Mouse (Mus musculus): ENCODE measurements around the gene Olfr1406. TPM values are rescaled to one million over a fixed set of nuclear protein-coding genes. Genes with fewer than 3 reads are reported as not detected.
"Not testable (repeated sequence)": the region's sequence is repeated elsewhere in the genome, so short reads cannot be mapped to it uniquely, and the experiment has no call there.

The Olfr1406 gene
- polyA plus RNA-seq (2014; fragmentation: Nextera tagmentation; extraction: Ambion mirVana) = not detected in 2 replicates

GRCm38 (mm10) chr1:173190540-173190939 lies at the start of gene Olfr1406:
Gene Olfr1406, minus strand, starts transcription at chr1:173190640.
- H3K4me3 ChIP-seq (ENCODE audit: low read depth, low read length) = no peak within 1 kb of the TSS
- H3K27me3 ChIP-seq (ENCODE audit: control insufficient read depth, insufficient read depth, low read length) = no peaks in the 10 kb centered on the region
- H3K4me1 ChIP-seq (ENCODE audit: control insufficient read depth, insufficient read depth, low read length) = no peaks in the 10 kb centered on the region
- H3K4me2 ChIP-seq (replicated peaks; ENCODE audit: low read depth, low read length) = no peak within 1 kb of the TSS
- no peak for ATAC-seq (ENCODE audit: insufficient number of reproducible peaks, insufficient read depth, low FRiP score, low read depth)
- no peak within 1 kb of the TSS for H3K9ac ChIP-seq (replicated peaks; ENCODE audit: low read depth, low read length)
- 60% methylated on average over 3 of the region's 3 CpGs for WGBS
- no peaks in the 10 kb centered on the region for H3K9me3 ChIP-seq (ENCODE audit: control insufficient read depth, low read depth, low read length)
- H3K36me3 ChIP-seq (ENCODE audit: control insufficient read depth, insufficient read depth, low read length) = no peaks in the 10 kb centered on the region
- no peak within 1 kb of the TSS for H3K27ac ChIP-seq (ENCODE audit: low read length)

GRCm38 (mm10) chr1:173237004-173237403 lies 46.6 kb upstream of the Olfr1406 start:
- not testable (repeated sequence) for H3K4me1 ChIP-seq (ENCODE audit: control insufficient read depth, insufficient read depth, low read length); H3K27me3 ChIP-seq (ENCODE audit: control insufficient read depth, insufficient read depth, low read length); H3K4me2 ChIP-seq (replicated peaks; ENCODE audit: low read depth, low read length); H3K27ac ChIP-seq (ENCODE audit: low read length); H3K36me3 ChIP-seq (ENCODE audit: control insufficient read depth, insufficient read depth, low read length); H3K4me3 ChIP-seq (ENCODE audit: low read depth, low read length); H3K9me3 ChIP-seq (ENCODE audit: control insufficient read depth, low read depth, low read length); H3K9ac ChIP-seq (replicated peaks; ENCODE audit: low read depth, low read length); ATAC-seq (ENCODE audit: insufficient number of reproducible peaks, insufficient read depth, low FRiP score, low read depth)
- WGBS = 85% methylated on average over 1 of the region's 1 CpGs

GRCm38 (mm10) chr1:173227081-173227480 lies 36.6 kb upstream of the Olfr1406 start, which contains the start of gene Fcer1a:
Gene Fcer1a, minus strand, starts transcription at chr1:173227214.
- no peaks in the 10 kb centered on the region for H3K27me3 ChIP-seq (ENCODE audit: control insufficient read depth, insufficient read depth, low read length)
- H3K4me1 ChIP-seq (ENCODE audit: control insufficient read depth, insufficient read depth, low read length) = no peaks in the 10 kb centered on the region
- H3K27ac ChIP-seq (ENCODE audit: low read length) = no peak within 1 kb of the TSS
- no peaks in the 10 kb centered on the region for H3K9me3 ChIP-seq (ENCODE audit: control insufficient read depth, low read depth, low read length)
- no peak within 1 kb of the TSS for H3K4me3 ChIP-seq (ENCODE audit: low read depth, low read length)
- 93% methylated on average over 2 of the region's 2 CpGs for WGBS
- no peak for ATAC-seq (ENCODE audit: insufficient number of reproducible peaks, insufficient read depth, low FRiP score, low read depth)
- H3K9ac ChIP-seq (replicated peaks; ENCODE audit: low read depth, low read length) = no peak within 1 kb of the TSS
- no peak within 1 kb of the TSS for H3K4me2 ChIP-seq (replicated peaks; ENCODE audit: low read depth, low read length)
- H3K36me3 ChIP-seq (ENCODE audit: control insufficient read depth, insufficient read depth, low read length) = no peaks in the 10 kb centered on the region

- H3K9me3 ChIP-seq (ENCODE audit: control insufficient read depth, low read depth, low read length) = no peaks in the 10 kb centered on the region
- no peaks in the 10 kb centered on the region for H3K27me3 ChIP-seq (ENCODE audit: control insufficient read depth, insufficient read depth, low read length)
- H3K4me3 ChIP-seq (ENCODE audit: low read depth, low read length) = no peak overlapping the region
- no peaks in the 10 kb centered on the region for H3K36me3 ChIP-seq (ENCODE audit: control insufficient read depth, insufficient read depth, low read length)
- no peak for ATAC-seq (ENCODE audit: insufficient number of reproducible peaks, insufficient read depth, low FRiP score, low read depth)
- H3K27ac ChIP-seq (ENCODE audit: low read length) = no peak overlapping the region
- WGBS = 83% methylated on average over 3 of the region's 3 CpGs
- H3K4me1 ChIP-seq (ENCODE audit: control insufficient read depth, insufficient read depth, low read length) = no peaks in the 10 kb centered on the region
- H3K4me2 ChIP-seq (replicated peaks; ENCODE audit: low read depth, low read length) = no peak overlapping the region
- H3K9ac ChIP-seq (replicated peaks; ENCODE audit: low read depth, low read length) = no peak overlapping the region
Measured at GRCm38 (mm10) chr1:173216481-173216880, 26.0 kb upstream of the Olfr1406 start.

GRCm38 (mm10) chr1:173212092-173212491 lies 21.7 kb upstream of the Olfr1406 start, which contains the start of gene Olfr1404:
Gene Olfr1404, plus strand, starts transcription at chr1:173212392.
- no peaks in the 10 kb centered on the region for H3K36me3 ChIP-seq (ENCODE audit: control insufficient read depth, insufficient read depth, low read length)
- no peak within 1 kb of the TSS for H3K4me2 ChIP-seq (replicated peaks; ENCODE audit: low read depth, low read length)
- H3K27ac ChIP-seq (ENCODE audit: low read length) = no peak within 1 kb of the TSS
- no peak within 1 kb of the TSS for H3K4me3 ChIP-seq (ENCODE audit: low read depth, low read length)
- no peak for ATAC-seq (ENCODE audit: insufficient number of reproducible peaks, insufficient read depth, low FRiP score, low read depth)
- no peaks in the 10 kb centered on the region for H3K9me3 ChIP-seq (ENCODE audit: control insufficient read depth, low read depth, low read length)
- no peak within 1 kb of the TSS for H3K9ac ChIP-seq (replicated peaks; ENCODE audit: low read depth, low read length)
- no peaks in the 10 kb centered on the region for H3K4me1 ChIP-seq (ENCODE audit: control insufficient read depth, insufficient read depth, low read length)
- no peaks in the 10 kb centered on the region for H3K27me3 ChIP-seq (ENCODE audit: control insufficient read depth, insufficient read depth, low read length)
- 67% methylated on average over 5 of the region's 5 CpGs for WGBS

GRCm38 (mm10) chr1:173197508-173197907 lies 7.1 kb upstream of the Olfr1406 start, which contains the start of gene Olfr218:
Gene Olfr218, plus strand, starts transcription at chr1:173197808.
- Histone ChIP-seq H3K4me2 (replicated peaks; ENCODE audit: low read depth, low read length) (no peak within 1 kb of the TSS), H3K36me3 (ENCODE audit: control insufficient read depth, insufficient read depth, low read length) (no peaks in the 10 kb centered on the region), H3K4me1 (ENCODE audit: control insufficient read depth, insufficient read depth, low read length) (no peaks in the 10 kb centered on the region), H3K9ac (replicated peaks; ENCODE audit: low read depth, low read length) (no peak within 1 kb of the TSS), H3K9me3 (ENCODE audit: control insufficient read depth, low read depth, low read length) (no peaks in the 10 kb centered on the region), H3K4me3 (ENCODE audit: low read depth, low read length) (no peak within 1 kb of the TSS), H3K27me3 (ENCODE audit: control insufficient read depth, insufficient read depth, low read length) (no peaks in the 10 kb centered on the region), H3K27ac (ENCODE audit: low read length) (no peak within 1 kb of the TSS)
- ATAC-seq (ENCODE audit: insufficient number of reproducible peaks, insufficient read depth, low FRiP score, low read depth) = no peak
- 74% methylated on average over 5 of the region's 5 CpGs for WGBS

GRCm38 (mm10) chr1:173196359-173196758 lies 5.9 kb upstream of the Olfr1406 start:
- Histone ChIP-seq H3K36me3 (ENCODE audit: control insufficient read depth, insufficient read depth, low read length) (no peaks in the 10 kb centered on the region), H3K4me3 (ENCODE audit: low read depth, low read length) (no peak overlapping the region), H3K4me1 (ENCODE audit: control insufficient read depth, insufficient read depth, low read length) (no peaks in the 10 kb centered on the region), H3K9me3 (ENCODE audit: control insufficient read depth, low read depth, low read length) (no peaks in the 10 kb centered on the region), H3K9ac (replicated peaks; ENCODE audit: low read depth, low read length) (no peak overlapping the region), H3K27ac (ENCODE audit: low read length) (no peak overlapping the region), H3K27me3 (ENCODE audit: control insufficient read depth, insufficient read depth, low read length) (no peaks in the 10 kb centered on the region), H3K4me2 (replicated peaks; ENCODE audit: low read depth, low read length) (no peak overlapping the region)
- ATAC-seq (ENCODE audit: insufficient number of reproducible peaks, insufficient read depth, low FRiP score, low read depth) = no peak
- WGBS = 85% methylated on average over 2 of the region's 2 CpGs

GRCm38 (mm10) chr1:173192059-173192458 lies 1.6 kb upstream of the Olfr1406 start:
- WGBS = 65% methylated on average over 3 of the region's 3 CpGs
- Histone ChIP-seq H3K27ac (ENCODE audit: low read length) (no peak overlapping the region), H3K36me3 (ENCODE audit: control insufficient read depth, insufficient read depth, low read length) (no peaks in the 10 kb centered on the region), H3K27me3 (ENCODE audit: control insufficient read depth, insufficient read depth, low read length) (no peaks in the 10 kb centered on the region), H3K4me3 (ENCODE audit: low read depth, low read length) (no peak overlapping the region), H3K4me2 (replicated peaks; ENCODE audit: low read depth, low read length) (no peak overlapping the region), H3K4me1 (ENCODE audit: control insufficient read depth, insufficient read depth, low read length) (no peaks in the 10 kb centered on the region), H3K9ac (replicated peaks; ENCODE audit: low read depth, low read length) (no peak overlapping the region), H3K9me3 (ENCODE audit: control insufficient read depth, low read depth, low read length) (no peaks in the 10 kb centered on the region)
- ATAC-seq (ENCODE audit: insufficient number of reproducible peaks, insufficient read depth, low FRiP score, low read depth) = no peak

- Histone ChIP-seq H3K4me1 (ENCODE audit: control insufficient read depth, insufficient read depth, low read length) (no peaks in the 10 kb centered on the region), H3K4me2 (replicated peaks; ENCODE audit: low read depth, low read length) (no peak overlapping the region), H3K36me3 (ENCODE audit: control insufficient read depth, insufficient read depth, low read length) (no peaks in the 10 kb centered on the region), H3K9ac (replicated peaks; ENCODE audit: low read depth, low read length) (no peak overlapping the region), H3K27me3 (ENCODE audit: control insufficient read depth, insufficient read depth, low read length) (no peaks in the 10 kb centered on the region), H3K27ac (ENCODE audit: low read length) (no peak overlapping the region), H3K9me3 (ENCODE audit: control insufficient read depth, low read depth, low read length) (no peaks in the 10 kb centered on the region), H3K4me3 (ENCODE audit: low read depth, low read length) (no peak overlapping the region)
- ATAC-seq (ENCODE audit: insufficient number of reproducible peaks, insufficient read depth, low FRiP score, low read depth) = no peak
Measured at GRCm38 (mm10) chr1:173174154-173174842, 16.1 kb downstream of the Olfr1406 start.
